Mouse (Mus musculus) midbrain, postnatal 0 days (tissue): ENCODE results near the gene Vpreb3. TPM values are rescaled to one million over a fixed set of nuclear protein-coding genes. Genes with fewer than 3 reads are reported as not detected.

Experiments
- ATAC-seq: fragments of 200-750 bp; cut with Nextera tagmentation; 2 replicates; pipeline ENCODE4 v1.8.0; 2017; ENCODE audit warnings: moderate number of reproducible peaks, mild to moderate bottlenecking, moderate TSS enrichment, moderate library complexity; ENCODE audit not compliant: low FRiP score
- DNase-seq: peaks from one replicate; pipeline ENCODE4 v3.0.0-alpha.2; 2015; ENCODE audit warnings: low spot score
- H3K27ac ChIP-seq: fragments of 300-500 bp; sonication (generic); 2 replicates; pipeline ENCODE4 v1.5.1; 2014; ENCODE audit warnings: low read depth, mild to moderate bottlenecking, low read length, mixed read lengths
- H3K27me3 ChIP-seq: fragments of 300-500 bp; sonication (generic); 2 replicates; pipeline ENCODE4 v1.6.1; 2014; ENCODE audit warnings: low read length, control low read depth, mixed read lengths; ENCODE audit not compliant: insufficient read depth
- H3K36me3 ChIP-seq: fragments of 300-500 bp; sonication (generic); 2 replicates; pipeline ENCODE4 v1.6.1; 2014; ENCODE audit warnings: low read length, control low read depth, mixed read lengths; ENCODE audit not compliant: insufficient read depth
- H3K4me1 ChIP-seq: fragments of 300-500 bp; sonication (generic); 2 replicates; pipeline ENCODE4 v1.6.1; 2014; ENCODE audit warnings: mild to moderate bottlenecking, control low read depth, antibody characterized with exemption, low read length, mixed read lengths; ENCODE audit not compliant: insufficient read depth
- H3K4me2 ChIP-seq: fragments of 300-500 bp; sonication (generic); 2 replicates; pipeline ENCODE4 v1.6.1; 2014; ENCODE audit warnings: low read depth, mild to moderate bottlenecking, low read length, mixed read lengths; ENCODE audit not compliant: poor library complexity, severe bottlenecking
- H3K4me3 ChIP-seq: fragments of 300-500 bp; sonication (generic); 2 replicates; pipeline ENCODE4 v1.5.1; 2014; ENCODE audit warnings: low read depth, mild to moderate bottlenecking, low read length, moderate library complexity
- H3K9ac ChIP-seq: fragments of 300-500 bp; sonication (generic); replicated peaks from 2 replicates; pipeline ENCODE4 v1.6.1; 2014; ENCODE audit warnings: mild to moderate bottlenecking, low read length, moderate library complexity, mixed read lengths; ENCODE audit not compliant: poor library complexity, severe bottlenecking
- H3K9me3 ChIP-seq: fragments of 300-500 bp; sonication (generic); 2 replicates; pipeline ENCODE4 v1.6.1; 2016; ENCODE audit warnings: low read length, control low read depth
- CTCF ChIP-seq: IDR thresholded peaks from 2 replicates; pipeline ENCODE4 v1.5.1; 2016; ENCODE audit warnings: antibody characterized with exemption, mild to moderate bottlenecking
- WGBS: fragments of 180-500 bp; shearing (Covaris S2); extraction: QIAGEN DNeasy Blood & Tissue Kit; methylation state at CpG from one replicate; pipeline ENCODE4 v1.1.7; 2014; 5-methylcytosine and 5-hydroxymethylcytosine counted together
- polyA plus RNA-seq: library from polyadenylated mRNA; unstranded; fragments of >200 nt; fragmentation: Nextera tagmentation; extraction: Ambion mirVana; gene quantifications from 2 replicates; pipeline ENCODE4 v1.2.1, GENCODE M21; 2015
- total RNA-seq: library from RNA; depleted of rRNA; stranded (reverse); fragments of >200 nt; gene quantifications from 2 replicates; pipeline ENCODE4 v1.2.3, GENCODE M21; 2014; rRNA removed

Vpreb3 gene
- total and polyA plus RNA-seq, 2 experiments from 2014 or later: 0.72 TPM; not detected in 1

DNA sequence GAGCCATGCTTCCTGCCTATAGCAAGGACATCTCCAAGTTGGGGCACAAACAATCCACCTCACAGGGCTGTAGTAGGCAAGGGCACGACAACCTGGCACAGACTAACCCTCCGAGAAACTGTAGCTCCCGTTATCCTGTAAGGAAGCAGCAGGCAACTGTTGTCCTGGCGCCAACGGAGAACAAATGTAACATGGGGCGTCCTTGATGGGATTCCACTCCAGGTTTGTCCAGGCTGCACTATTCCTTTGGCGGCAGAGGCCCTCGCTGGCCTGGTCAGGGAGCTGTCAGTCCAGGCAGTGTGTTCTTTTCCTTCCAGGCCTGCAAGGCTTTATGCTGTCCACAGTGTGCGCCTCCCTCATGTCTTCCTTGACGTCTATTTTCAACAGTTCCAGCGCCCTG, 52.6 kb downstream of the Vpreb3 start:
- DNase-seq (no peak), ATAC-seq (no peak)
- H3K27ac ChIP-seq: no peak overlapping the region
- H3K4me3 ChIP-seq: no peak overlapping the region
- H3K4me2 ChIP-seq: no peak overlapping the region
- H3K4me1 ChIP-seq: no peaks in the 10 kb centered on the region
- H3K9me3 ChIP-seq: no peaks in the 10 kb centered on the region
- WGBS: 87% methylated on average over 11 of the region's 11 CpGs
- no peak overlapping the region for H3K9ac ChIP-seq
- TF ChIP-seq CTCF: no peak
- H3K36me3 ChIP-seq: no peaks in the 10 kb centered on the region
- H3K27me3 ChIP-seq: no peaks in the 10 kb centered on the region

DNA sequence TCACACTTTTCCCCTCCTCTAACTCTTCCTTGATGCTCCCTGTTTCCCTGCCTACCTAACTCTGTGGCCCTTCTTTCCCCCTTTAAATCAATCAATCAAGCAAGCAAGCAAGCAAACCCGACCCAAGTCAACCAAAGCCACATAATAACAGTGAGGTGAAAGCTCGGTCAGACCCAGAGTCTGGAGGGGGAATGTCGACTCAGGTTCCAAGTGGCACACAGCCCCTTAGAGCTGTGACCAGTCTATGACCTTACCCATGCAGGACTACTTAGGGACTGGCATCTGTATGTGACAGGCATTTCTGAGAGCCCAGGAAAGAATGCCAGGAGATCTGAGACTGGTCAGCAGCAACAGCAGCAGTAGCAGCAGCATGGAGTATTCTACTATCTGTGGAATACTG, 53.5 kb downstream of the Vpreb3 start:
- ATAC-seq: no peak
- H3K36me3 ChIP-seq: no peaks in the 10 kb centered on the region
- no peak for DNase-seq

More for the DNA sequence above, 53.5 kb downstream of the Vpreb3 start:
- 73% methylated on average over 3 of the region's 3 CpGs for WGBS
- Histone ChIP-seq H3K4me2 (no peak overlapping the region), H3K27me3 (no peaks in the 10 kb centered on the region), H3K27ac (no peak overlapping the region), H3K4me3 (no peak overlapping the region), H3K9ac (no peak overlapping the region), H3K9me3 (no peaks in the 10 kb centered on the region), H3K4me1 (no peaks in the 10 kb centered on the region)
- TF ChIP-seq CTCF: no peak

Other genes starting within 250 kb of the Vpreb3 start
- gene Cabin1, start 178.7 kb upstream of the Vpreb3 start, total RNA-seq: 83.4 and 93.3 TPM in 2 replicates
- gene Cabin1, start 178.7 kb upstream of the Vpreb3 start, polyA plus RNA-seq: 30.1 and 31.6 TPM in 2 replicates
- gene Ddt, start 169.6 kb upstream of the Vpreb3 start, total RNA-seq: 71.1 and 72.9 TPM in 2 replicates
- gene Ddt, start 169.6 kb upstream of the Vpreb3 start, polyA plus RNA-seq: 92.9 and 102 TPM in 2 replicates
- not detected in 2 replicates for gene Gm20441, start 162.1 kb upstream of the Vpreb3 start, total RNA-seq
- gene Gm20441, start 162.1 kb upstream of the Vpreb3 start, polyA plus RNA-seq: not detected in 2 replicates
- 3.6 and 7.7 TPM in 2 replicates for gene Gstt3, start 161.6 kb upstream of the Vpreb3 start, total RNA-seq
- gene Gstt3, start 161.6 kb upstream of the Vpreb3 start, polyA plus RNA-seq: 2.5 and 2.8 TPM in 2 replicates
- gene Gstt1, start 144.5 kb upstream of the Vpreb3 start, total RNA-seq: 22.6 and 37.1 TPM in 2 replicates
- 21.4 and 26.2 TPM in 2 replicates for gene Gstt1, start 144.5 kb upstream of the Vpreb3 start, polyA plus RNA-seq
- gene Gstt4, start 120.5 kb upstream of the Vpreb3 start, total RNA-seq: not detected in 2 replicates
- not detected in 2 replicates for gene Gstt4, start 120.5 kb upstream of the Vpreb3 start, polyA plus RNA-seq
- 2.0 and 5.5 TPM in 2 replicates for gene Gstt2, start 105.6 kb upstream of the Vpreb3 start, total RNA-seq
- 7.7 and 10.7 TPM in 2 replicates for gene Gstt2, start 105.6 kb upstream of the Vpreb3 start, polyA plus RNA-seq
- 736 and 976 TPM in 2 replicates for gene Mif, start 82.8 kb upstream of the Vpreb3 start, total RNA-seq
- gene Mif, start 82.8 kb upstream of the Vpreb3 start, polyA plus RNA-seq: 1,685 and 1,800 TPM in 2 replicates
- 0.80 and 1.4 TPM in 2 replicates for gene Derl3, start 49.6 kb upstream of the Vpreb3 start, total RNA-seq
- gene Derl3, start 49.6 kb upstream of the Vpreb3 start, polyA plus RNA-seq: 0.58 and 1.4 TPM in 2 replicates
- gene Smarcb1, start 21.4 kb upstream of the Vpreb3 start, total RNA-seq: 145 and 147 TPM in 2 replicates
- 205 and 219 TPM in 2 replicates for gene Smarcb1, start 21.4 kb upstream of the Vpreb3 start, polyA plus RNA-seq
- gene Chchd10, start 9.9 kb upstream of the Vpreb3 start, total RNA-seq: 216 and 266 TPM in 2 replicates
- gene Chchd10, start 9.9 kb upstream of the Vpreb3 start, polyA plus RNA-seq: 221 and 260 TPM in 2 replicates
- 6.8 and 11.5 TPM in 2 replicates for gene Mmp11, start 6.6 kb upstream of the Vpreb3 start, total RNA-seq
- 6.6 and 8.1 TPM in 2 replicates for gene Mmp11, start 6.6 kb upstream of the Vpreb3 start, polyA plus RNA-seq
- 0.88 and 1.7 TPM in 2 replicates for gene Gm867, start 2.4 kb upstream of the Vpreb3 start, total RNA-seq
- 1.6 TPM in 2 replicates for gene Gm867, start 2.4 kb upstream of the Vpreb3 start, polyA plus RNA-seq
- not detected in 2 replicates for gene Gm5134, start 11.5 kb downstream of the Vpreb3 start, total RNA-seq
- gene Gm5134, start 11.5 kb downstream of the Vpreb3 start, polyA plus RNA-seq: not detected in 2 replicates
- 9.1 and 9.8 TPM in 2 replicates for gene Zfp280b, start 89.6 kb downstream of the Vpreb3 start, total RNA-seq
- gene Zfp280b, start 89.6 kb downstream of the Vpreb3 start, polyA plus RNA-seq: 8.8 and 12.5 TPM in 2 replicates
- gene Slc5a4b, start 167.9 kb downstream of the Vpreb3 start, total RNA-seq: not detected in 2 replicates
- 0.06 and 0.09 TPM in 2 replicates for gene Slc5a4b, start 167.9 kb downstream of the Vpreb3 start, polyA plus RNA-seq
- gene Slc5a4a, start 204.4 kb downstream of the Vpreb3 start, total RNA-seq: 1.2 TPM in 1 of 2 replicates, not detected in the other
- gene Slc5a4a, start 204.4 kb downstream of the Vpreb3 start, polyA plus RNA-seq: 0.10 and 0.12 TPM in 2 replicates